Mouse (Mus musculus) olfactory bulb, adult 2 months (tissue): ENCODE results near the gene Mrps27.

ENCODE experiments used
- CTCF ChIP-seq: fragments of 200-500 bp; IDR thresholded peaks from 2 replicates; pipeline ENCODE4 v1.5.1; 2012; ENCODE audit warnings: low read depth, mild to moderate bottlenecking, low read length, moderate library complexity; ENCODE audit not compliant: insufficient read depth
- POLR2A ChIP-seq: fragments of 200-500 bp; IDR thresholded peaks from 2 replicates; pipeline ENCODE4 v1.6.1; 2012; ENCODE audit warnings: mild to moderate bottlenecking, low read depth, low read length, moderate library complexity; ENCODE audit not compliant: insufficient read depth

DNA sequence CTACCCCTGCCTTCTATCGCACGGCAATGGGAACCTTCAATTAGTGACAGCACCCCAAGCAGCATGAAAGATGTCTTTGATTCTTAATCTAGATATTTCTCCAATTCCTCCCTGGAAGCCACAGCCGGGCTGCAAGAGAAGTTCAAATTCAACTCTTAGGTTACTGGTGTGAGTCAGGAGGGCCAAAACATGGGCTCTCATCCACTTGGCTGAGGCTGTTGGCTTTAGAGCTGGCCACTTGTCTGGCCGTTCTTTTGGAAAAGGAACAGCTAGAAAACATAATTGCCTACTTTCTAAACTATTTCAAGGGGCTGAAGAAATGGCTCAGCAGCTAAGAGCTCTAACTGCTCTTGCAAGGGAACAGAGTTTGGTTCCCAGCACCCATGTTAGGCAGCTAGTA lies 120.0 kb downstream of the Mrps27 start:
- TF ChIP-seq CTCF (no peak), POLR2A (no peak)
